Mouse (Mus musculus) kidney, adult 2 months (tissue): ENCODE measurements around the gene Ssh1.

ENCODE experiments used
- CTCF ChIP-seq: fragments of 200-500 bp; conservative IDR thresholded peaks from 2 replicates; pipeline ENCODE4 v1.5.1; 2011; ENCODE audit warnings: low read depth, mild to moderate bottlenecking, control low read depth, low read length, moderate library complexity, mixed read lengths; ENCODE audit not compliant: insufficient read depth, insufficient read length
- POLR2A ChIP-seq: fragments of 200-500 bp; IDR thresholded peaks from one replicate; pipeline ENCODE4 v1.6.1; 2011; ENCODE audit warnings: low read depth, low read length, control low read depth

- TF ChIP-seq CTCF, result no peak
- no peak for TF ChIP-seq POLR2A
Measured at GRCm38 (mm10) chr5:113955691-113956090, 38.0 kb downstream of the Ssh1 start.
